8 mouse cellular contexts compared by ENCODE assay signal in genomic region chr6:117907301-117907978, GRCm38 (mm10). TPM values are rescaled to one million over a fixed set of nuclear protein-coding genes. Genes with fewer than 3 reads are reported as not detected.
DNase-seq lines count a peak whose midpoint lies in the region; ATAC-seq and TF ChIP-seq lines count a peak whose summit lies in the region.

No protein-coding gene starts in this region.

- no peaks in the 10 kb centered on the region for H3K4me1 ChIP-seq in embryonic facial prominence, embryonic 11.5 days (ENCODE audit: control insufficient read depth, insufficient read depth, low read length)
- H3K4me1 ChIP-seq in limb, embryonic 15.5 days = peaks cover 22% of the 10 kb centered on the region
- H3K4me1 ChIP-seq in midbrain, postnatal 0 days (ENCODE audit: insufficient read depth, low read length) = no peaks in the 10 kb centered on the region; the same call in 1 of the 2 replicates

- no peaks in the 10 kb centered on the region; the same call in 1 of the 2 replicates for H3K27me3 ChIP-seq in embryonic facial prominence, embryonic 11.5 days (ENCODE audit: control insufficient read depth, insufficient read depth, low read length)
- H3K27me3 ChIP-seq in limb, embryonic 15.5 days = no peaks in the 10 kb centered on the region
- H3K27me3 ChIP-seq in midbrain, postnatal 0 days (ENCODE audit: insufficient read depth, low read length) = no peaks in the 10 kb centered on the region

- H3K9me3 ChIP-seq in embryonic facial prominence, embryonic 11.5 days (replicated peaks; ENCODE audit: control insufficient read depth, low read length) = no peaks in the 10 kb centered on the region
- H3K9me3 ChIP-seq in limb, embryonic 15.5 days = no peaks in the 10 kb centered on the region
- no peaks in the 10 kb centered on the region for H3K9me3 ChIP-seq in midbrain, postnatal 0 days (ENCODE audit: low read length)

- H3K4me2 ChIP-seq in embryonic facial prominence, embryonic 11.5 days (ENCODE audit: low read depth, low read length) = peak overlapping the region; percentile 60
- H3K4me2 ChIP-seq in limb, embryonic 15.5 days = peak overlapping the region; percentile 72
- H3K4me2 ChIP-seq in midbrain, postnatal 0 days (ENCODE audit: low read depth, low read length, poor library complexity, severe bottlenecking) = peak overlapping the region; percentile 97

- no peak for TF ChIP-seq CTCF in midbrain, postnatal 0 days (IDR thresholded peaks at IDR 0.05)

- ATAC-seq in embryonic facial prominence, embryonic 11.5 days (replicated peaks; ENCODE audit: insufficient number of reproducible peaks, low FRiP score, low TSS enrichment, low read depth) = peak; percentile 74
- ATAC-seq in limb, embryonic 15.5 days (ENCODE audit: insufficient number of reproducible peaks, low FRiP score, low TSS enrichment, low read depth) = peak; percentile 75
- ATAC-seq in midbrain, postnatal 0 days (ENCODE audit: low FRiP score) = peak; percentile 39

- H3K27ac ChIP-seq in embryonic facial prominence, embryonic 11.5 days (replicated peaks; ENCODE audit: low read depth, low read length) = peak overlapping the region; percentile 89
- peak overlapping the region; percentile 99 for H3K27ac ChIP-seq in limb, embryonic 15.5 days
- H3K27ac ChIP-seq in midbrain, postnatal 0 days (ENCODE audit: low read depth, low read length) = peak overlapping the region; percentile 88

- H3K9ac ChIP-seq in embryonic facial prominence, embryonic 11.5 days (replicated peaks; ENCODE audit: low read length) = peak overlapping the region; percentile 97
- peak overlapping the region; percentile 86 for H3K9ac ChIP-seq in limb, embryonic 15.5 days
- peak overlapping the region; percentile 85 for H3K9ac ChIP-seq in midbrain, postnatal 0 days (replicated peaks; ENCODE audit: low read length, poor library complexity, severe bottlenecking)

- no peaks in the 10 kb centered on the region for H3K36me3 ChIP-seq in embryonic facial prominence, embryonic 11.5 days (replicated peaks; ENCODE audit: control insufficient read depth, insufficient read depth, low read depth, low read length)
- no peaks in the 10 kb centered on the region for H3K36me3 ChIP-seq in limb, embryonic 15.5 days
- H3K36me3 ChIP-seq in midbrain, postnatal 0 days (ENCODE audit: insufficient read depth, low read length) = no peaks in the 10 kb centered on the region

- DNase-seq in 3134 (ENCODE audit: extremely low read depth, insufficient read length, low spot score) = peak; percentile 92
- peak; percentile 95 for DNase-seq in adrenal gland, postnatal 14 days
- peak; percentile 94 for DNase-seq in embryonic facial prominence, embryonic 11.5 days (ENCODE audit: low spot score)
- peak; percentile 99 for DNase-seq in heart, adult 11 months
- DNase-seq in kidney, adult 18-20 months = peak; percentile 89
- DNase-seq in midbrain, postnatal 0 days (ENCODE audit: low spot score) = peak; percentile 71
- DNase-seq in spleen, postnatal 36 days (ENCODE audit: low spot score in 2 of 2) = peak; percentile 91

- peak overlapping the region; percentile 100 for H3K4me3 ChIP-seq in embryonic facial prominence, embryonic 11.5 days (ENCODE audit: low read depth, low read length)
- peak overlapping the region; percentile 77 for H3K4me3 ChIP-seq in limb, embryonic 15.5 days
- peak overlapping the region; percentile 81 for H3K4me3 ChIP-seq in midbrain, postnatal 0 days (ENCODE audit: low read depth, low read length)

- under 1% methylated on average over 58 of the region's 77 CpGs for WGBS in embryonic facial prominence, embryonic 11.5 days
- under 1% methylated on average over 61 of the region's 77 CpGs for whole genome bisulfite sequencing in limb, embryonic 15.5 days
- WGBS in midbrain, postnatal 0 days = under 1% methylated on average over 53 of the region's 77 CpGs

RNA-seq across cellular contexts. Expression of gene Hnrnpf, which starts 7.3 kb away (rescaled TPM):
- 385 and 431 TPM in 2 replicates for total RNA-seq in adrenal gland, postnatal 14 days (2021)
- 865 and 885 TPM in 2 replicates for polyA plus RNA-seq in embryonic facial prominence, embryonic 11.5 days (2014; fragmentation: Nextera tagmentation; extraction: Ambion mirVana)
- polyA plus RNA-seq in limb, embryonic 15.5 days (2015; fragmentation: Nextera tagmentation; extraction: Ambion mirVana) = 627 and 632 TPM in 2 replicates
- 154 and 159 TPM in 2 replicates for total RNA-seq in midbrain, postnatal 0 days (2014; rRNA removed)
- 173 and 183 TPM in 2 replicates for polyA plus RNA-seq in midbrain, postnatal 0 days (2015; fragmentation: Nextera tagmentation; extraction: Ambion mirVana)

RNA-seq across cellular contexts. Expression of gene Fxyd4, which starts 30.1 kb away (rescaled TPM):
- total RNA-seq in adrenal gland, postnatal 14 days (2021) = not detected in 2 replicates
- 0.26 and 0.83 TPM in 2 replicates for polyA plus RNA-seq in embryonic facial prominence, embryonic 11.5 days (2014; fragmentation: Nextera tagmentation; extraction: Ambion mirVana)
- polyA plus RNA-seq in limb, embryonic 15.5 days (2015; fragmentation: Nextera tagmentation; extraction: Ambion mirVana) = 3.4 and 4.3 TPM in 2 replicates
- not detected in 2 replicates for total RNA-seq in midbrain, postnatal 0 days (2014; rRNA removed)
- 0.49 and 0.96 TPM in 2 replicates for polyA plus RNA-seq in midbrain, postnatal 0 days (2015; fragmentation: Nextera tagmentation; extraction: Ambion mirVana)

RNA-seq across cellular contexts. Expression of gene Zfp239, which starts 45.5 kb away (rescaled TPM):
- 3.1 and 3.6 TPM in 2 replicates for total RNA-seq in adrenal gland, postnatal 14 days (2021)
- polyA plus RNA-seq in embryonic facial prominence, embryonic 11.5 days (2014; fragmentation: Nextera tagmentation; extraction: Ambion mirVana) = 13.9 and 15.5 TPM in 2 replicates
- polyA plus RNA-seq in limb, embryonic 15.5 days (2015; fragmentation: Nextera tagmentation; extraction: Ambion mirVana) = 9.7 and 11.0 TPM in 2 replicates
- 14.5 and 18.6 TPM in 2 replicates for total RNA-seq in midbrain, postnatal 0 days (2014; rRNA removed)
- 16.1 and 16.6 TPM in 2 replicates for polyA plus RNA-seq in midbrain, postnatal 0 days (2015; fragmentation: Nextera tagmentation; extraction: Ambion mirVana)

Comparison
In these comparisons a context has a peak if more than half of its experiments do, and no peak if none do; other contexts are left out.
1. Peak in every context shown above with its lines: DNase-seq, ATAC-seq, H3K4me3 ChIP-seq and H3K27ac ChIP-seq.